Comparison of ENCODE assay signal across 2 mouse cellular contexts in the genomic region with DNA sequence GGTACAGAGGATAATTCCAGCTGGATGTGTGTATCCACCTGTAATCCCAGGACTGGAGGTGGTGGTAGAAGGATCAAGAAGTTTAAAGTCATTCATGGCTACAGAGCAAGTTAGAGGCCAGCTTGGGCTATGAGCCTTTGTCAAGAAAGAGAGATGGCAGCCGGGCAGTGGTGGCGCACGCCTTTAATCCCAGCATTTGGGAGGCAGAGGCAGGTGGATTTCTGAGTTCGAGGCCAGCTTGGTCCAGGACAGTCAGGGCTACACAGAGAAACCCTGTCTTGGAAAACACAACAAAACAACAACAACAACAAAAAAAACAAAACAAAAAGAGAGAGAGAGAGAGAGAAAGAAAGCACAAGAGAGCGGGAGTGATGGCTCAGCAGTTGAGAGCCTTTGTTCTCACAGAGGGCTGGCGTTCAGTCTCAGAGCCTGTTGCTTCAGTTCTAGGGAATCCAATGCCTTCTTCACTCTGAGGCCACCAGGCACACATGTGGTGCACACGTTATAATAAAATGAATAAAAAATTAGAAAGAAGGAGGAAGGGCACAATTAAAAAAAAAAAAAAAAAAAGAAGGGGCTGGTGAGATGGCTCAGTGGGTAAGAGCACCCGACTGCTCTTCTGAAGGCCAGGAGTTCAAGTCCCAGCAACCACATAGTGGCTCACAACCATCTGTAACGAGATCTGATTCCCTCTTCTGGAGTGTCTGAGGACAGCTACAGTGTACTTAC.
TF ChIP-seq lines count a peak whose summit lies in the region.

No protein-coding gene starts in this region.

TF ChIP-seq in ES-E14, 5 proteins besides CTCF, POLR2A, EP300 and RAD21:
- 0 out of 2 replicates have a peak, but pooled peaks have one; percentile 12 for TF ChIP-seq ZNF384 (IDR thresholded peaks at IDR 0.05; ENCODE audit: low read depth, low read length)

TF ChIP-seq in MEL, 35 proteins besides CTCF, POLR2A, EP300 and RAD21:
- TF ChIP-seq TBP (IDR thresholded peaks at IDR 0.05; ENCODE audit: low read depth, low read length) (peak; percentile 93), MAFK (IDR thresholded peaks at IDR 0.05; ENCODE audit: borderline replicate concordance, low read depth, low read length) (peak; percentile 63; the same call in 1 of the 2 replicates), ZNF384 (IDR thresholded peaks at IDR 0.05; ENCODE audit: low read depth, low read length) (peak; percentile 82), MAX (IDR thresholded peaks at IDR 0.05; ENCODE audit: low read length) (0 out of 2 replicates have a peak, but pooled peaks have one; percentile 22)
